Mouse (Mus musculus) MEL (cell line): ENCODE data around the gene Hoxd4. TPM values are rescaled to one million over a fixed set of nuclear protein-coding genes. Genes with fewer than 3 reads are reported as not detected.

Experiments used
- DNase-seq: peaks from one replicate; pipeline ENCODE4 v3.0.0; 2011; ENCODE audit warnings: low read depth, low spot score
- H3K27ac ChIP-seq: 2 replicates; pipeline ENCODE4 v1.5.1; 2012; ENCODE audit warnings: low read depth, mild to moderate bottlenecking, control low read depth, low read length, moderate library complexity; ENCODE audit not compliant: control insufficient read depth
- H3K27me3 ChIP-seq, 2 experiments: fragments of 150-350 bp in 1 of 2; sonication (generic) in 1 of 2; 2 replicates each; pipeline ENCODE4 v1.6.1; 2012; ENCODE audit warnings: low read length in 2 of 2, mild to moderate bottlenecking in 2 of 2, improper control_type of control experiment in 1 of 2, moderate library complexity in 1 of 2; ENCODE audit not compliant: insufficient read depth in 2 of 2, control insufficient read depth in 1 of 2
- H3K36me3 ChIP-seq, 2 experiments: 2 replicates each; pipeline ENCODE4 v1.6.1; 2012 to 2014; ENCODE audit warnings: low read length in 2 of 2, improper control_type of control experiment in 1 of 2, inconsistent platforms in 1 of 2, mild to moderate bottlenecking in 1 of 2; ENCODE audit not compliant: insufficient read depth in 2 of 2, control insufficient read depth in 1 of 2
- H3K4me1 ChIP-seq, 2 experiments: fragments of 150-350 bp in 1 of 2; sonication (generic) in 1 of 2; 2 replicates each; pipeline ENCODE4 v1.6.1; 2012; ENCODE audit warnings: low read length in 2 of 2, improper control_type of control experiment in 1 of 2, mild to moderate bottlenecking in 1 of 2; ENCODE audit not compliant: insufficient read depth in 2 of 2, control insufficient read depth in 1 of 2
- H3K4me3 ChIP-seq, 2 experiments: fragments of 150-350 bp in 1 of 2; sonication (generic) in 1 of 2; 2 replicates each; pipeline ENCODE4 v1.5.1; 2012; ENCODE audit warnings: low read depth in 2 of 2, low read length in 2 of 2, mild to moderate bottlenecking in 2 of 2, moderate library complexity in 2 of 2, control low read depth in 1 of 2, improper control_type of control experiment in 1 of 2; ENCODE audit not compliant: control insufficient read depth in 1 of 2, insufficient read depth in 1 of 2
- H3K79me2 ChIP-seq: 2 replicates; pipeline ENCODE4 v1.6.1; 2012; ENCODE audit warnings: mild to moderate bottlenecking, low read length, moderate library complexity; ENCODE audit not compliant: control insufficient read depth, poor library complexity, insufficient read depth
- H3K9ac ChIP-seq: 2 replicates; pipeline ENCODE4 v1.6.1; 2012; ENCODE audit warnings: low read depth, mild to moderate bottlenecking, control low read depth, low read length, moderate library complexity; ENCODE audit not compliant: control insufficient read depth, poor library complexity, severe bottlenecking
- H3K9me3 ChIP-seq: fragments of 150-350 bp; sonication (generic); replicated peaks from 2 replicates; pipeline ENCODE4 v1.6.1; 2012; ENCODE audit warnings: mild to moderate bottlenecking, low read length, improper control_type of control experiment, moderate library complexity; ENCODE audit not compliant: insufficient read depth
- CTCF ChIP-seq, 3 experiments: IDR thresholded peaks in 2 of 3; conservative IDR thresholded peaks in 1 of 3; 2 replicates each; pipeline ENCODE4 v1.5.1; 2011 to 2012; ENCODE audit warnings: low read length in 3 of 3, low read depth in 2 of 3, mild to moderate bottlenecking in 2 of 3, improper control_type of control experiment in 1 of 3, inconsistent platforms in 1 of 3, mixed read lengths in 1 of 3, moderate library complexity in 1 of 3; ENCODE audit not compliant: control insufficient read depth in 1 of 3, insufficient read depth in 1 of 3, poor library complexity in 1 of 3, severe bottlenecking in 1 of 3
- E2F4 ChIP-seq: IDR thresholded peaks from 2 replicates; pipeline ENCODE4 v1.6.1; 2011; ENCODE audit warnings: low read depth, low read length, improper control_type of control experiment, borderline replicate concordance
- EP300 ChIP-seq, 2 experiments: IDR thresholded peaks; 2 replicates each; pipeline ENCODE4 v1.6.1; 2011; ENCODE audit warnings: improper control_type of control experiment in 2 of 2, low read length in 2 of 2, low read depth in 1 of 2, mild to moderate bottlenecking in 1 of 2
- ETS1 ChIP-seq: IDR thresholded peaks from 2 replicates; pipeline ENCODE4 v1.6.1; 2012; ENCODE audit warnings: low read depth, mild to moderate bottlenecking, inconsistent platforms, low read length, improper control_type of control experiment, moderate library complexity
- GABPA ChIP-seq: IDR thresholded peaks from 2 replicates; pipeline ENCODE4 v1.6.1; 2012; ENCODE audit warnings: low read depth, mild to moderate bottlenecking, inconsistent platforms, low read length, improper control_type of control experiment, moderate library complexity
- MAFK ChIP-seq: IDR thresholded peaks from 2 replicates; pipeline ENCODE4 v1.6.1; 2011; ENCODE audit warnings: low read depth, mild to moderate bottlenecking, low read length, improper control_type of control experiment, borderline replicate concordance
- MAX ChIP-seq: IDR thresholded peaks from 2 replicates; pipeline ENCODE4 v1.6.1; 2011; ENCODE audit warnings: low read length, improper control_type of control experiment
- MAZ ChIP-seq: IDR thresholded peaks from 2 replicates; pipeline ENCODE4 v1.6.1; 2012; ENCODE audit warnings: low read depth, mild to moderate bottlenecking, inconsistent platforms, low read length, improper control_type of control experiment
- MEF2A ChIP-seq: IDR thresholded peaks from 2 replicates; pipeline ENCODE4 v1.6.1; 2014; ENCODE audit warnings: low read depth, mild to moderate bottlenecking, inconsistent platforms, low read length, improper control_type of control experiment; ENCODE audit not compliant: poor library complexity, insufficient replicate concordance, severe bottlenecking; ENCODE audit errors: extremely low read depth
- MXI1 ChIP-seq: IDR thresholded peaks from 2 replicates; pipeline ENCODE4 v1.6.1; 2011; ENCODE audit warnings: mild to moderate bottlenecking, low read depth, low read length, improper control_type of control experiment
- MYC ChIP-seq: IDR thresholded peaks from 2 replicates; pipeline ENCODE4 v1.6.1; 2011; ENCODE audit warnings: low read depth, mild to moderate bottlenecking, low read length, improper control_type of control experiment, moderate library complexity
- NELFE ChIP-seq: IDR thresholded peaks from 2 replicates; pipeline ENCODE4 v1.6.1; 2011; ENCODE audit warnings: low read depth, low read length, improper control_type of control experiment
- RAD21 ChIP-seq: IDR thresholded peaks from 2 replicates; pipeline ENCODE4 v1.6.1; 2011; ENCODE audit warnings: mild to moderate bottlenecking, low read depth, low read length, improper control_type of control experiment
- SIN3A ChIP-seq: IDR thresholded peaks from 2 replicates; pipeline ENCODE4 v1.6.1; 2012; ENCODE audit warnings: low read length, improper control_type of control experiment, inconsistent platforms
- SMC3 ChIP-seq: IDR thresholded peaks from 2 replicates; pipeline ENCODE4 v1.6.1; 2011; ENCODE audit warnings: low read depth, low read length, improper control_type of control experiment
- UBTF ChIP-seq: IDR thresholded peaks from 2 replicates; pipeline ENCODE4 v1.6.1; 2012; ENCODE audit warnings: low read depth, mild to moderate bottlenecking, inconsistent platforms, low read length, improper control_type of control experiment, moderate library complexity, borderline replicate concordance; ENCODE audit not compliant: insufficient read depth
- USF2 ChIP-seq, 2 experiments: IDR thresholded peaks; 2 replicates each; pipeline ENCODE4 v1.6.1; 2011 to 2012; ENCODE audit warnings: improper control_type of control experiment in 2 of 2, low read length in 2 of 2, borderline replicate concordance in 1 of 2, inconsistent platforms in 1 of 2, low read depth in 1 of 2, mild to moderate bottlenecking in 1 of 2; ENCODE audit not compliant: insufficient read depth in 1 of 2
- ZC3H11A ChIP-seq: IDR thresholded peaks from 2 replicates; pipeline ENCODE4 v1.6.1; 2012; ENCODE audit warnings: low read depth, mild to moderate bottlenecking, inconsistent platforms, low read length, improper control_type of control experiment
- ZMIZ1 ChIP-seq: IDR thresholded peaks from 2 replicates; pipeline ENCODE4 v1.6.1; 2012; ENCODE audit warnings: low read depth, mild to moderate bottlenecking, inconsistent platforms, low read length, improper control_type of control experiment, moderate library complexity
- ZNF384 ChIP-seq: IDR thresholded peaks from 2 replicates; pipeline ENCODE4 v1.6.1; 2012; ENCODE audit warnings: low read depth, mild to moderate bottlenecking, inconsistent platforms, low read length, improper control_type of control experiment
- polyA plus RNA-seq, 2 experiments: library from polyadenylated mRNA; stranded (reverse) in 1 of 2; unstranded in 1 of 2; fragments of >175 nt in 1 of 2; fragments of >200 nt in 1 of 2; gene quantifications; 2 replicates each; pipeline versions ENCODE4 v1.2.1 to v1.2.4; 2012; ENCODE audit warnings: low replicate concordance in 2 of 2, low read depth in 1 of 2; ENCODE audit not compliant: insufficient read length in 2 of 2, insufficient read depth in 1 of 2, missing spikeins in 1 of 2
- total RNA-seq: library from RNA; depleted of rRNA; stranded (reverse); fragments of 300-350 nt; gene quantifications from 2 replicates; pipeline ENCODE4 v1.2.3, GENCODE M21; 2012

Hoxd4 gene
- total and polyA plus RNA-seq, 3 experiments = not detected

DNA sequence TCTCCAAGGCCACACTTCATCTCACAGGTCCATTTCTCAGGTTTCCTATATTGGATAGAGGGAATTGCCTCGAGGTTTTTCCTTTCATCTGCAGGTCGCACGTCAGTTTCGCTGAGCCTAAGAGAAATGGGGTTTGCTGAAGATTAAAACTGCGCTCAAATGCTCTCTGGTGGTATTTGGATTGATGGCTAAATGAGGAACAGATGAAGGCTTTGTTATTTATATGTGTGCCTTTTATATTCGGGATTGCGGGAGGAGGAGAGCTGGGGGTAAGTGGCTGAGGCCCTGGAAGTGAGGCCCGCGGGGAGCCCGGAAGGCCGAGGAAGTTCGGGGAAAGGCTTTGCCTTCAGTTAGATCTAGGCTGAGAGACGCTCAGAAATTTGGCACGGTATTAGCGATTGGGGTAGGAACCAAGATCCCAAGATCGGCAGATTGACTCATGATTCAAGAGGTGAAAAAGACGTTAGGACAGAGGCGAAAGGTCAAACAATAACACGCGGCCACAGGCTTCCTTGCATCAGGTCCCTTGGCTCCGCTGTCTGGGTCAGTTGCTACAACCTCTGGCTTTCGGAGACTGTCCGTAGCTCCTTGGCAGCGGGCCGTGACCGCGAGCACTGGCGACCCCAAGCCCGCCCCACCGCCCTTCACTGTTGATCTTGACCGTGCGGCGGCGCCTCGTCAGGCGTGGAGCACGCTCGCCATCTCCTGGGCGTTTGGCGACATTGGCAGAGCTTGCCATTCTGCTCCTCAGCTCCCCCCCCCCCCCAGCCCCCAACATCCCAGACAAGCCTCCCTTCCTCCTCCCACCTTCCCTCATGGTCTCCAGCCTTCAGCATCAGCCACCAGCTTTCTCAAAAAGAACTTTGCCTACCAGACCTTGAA lies 39.0 kb upstream of the Hoxd4 start:
- no peaks in the 10 kb centered on the region for H3K79me2 ChIP-seq
- H3K9ac ChIP-seq = peak overlapping the region; percentile 54
- H3K27ac ChIP-seq = no peak overlapping the region
- DNase-seq = peak; percentile 84
- peak overlapping the region; percentile 54 to 69 for H3K4me3 ChIP-seq
- no peaks in the 10 kb centered on the region for H3K4me1 ChIP-seq
- no peaks in the 10 kb centered on the region for H3K36me3 ChIP-seq
- peaks cover under 1 to 3% of the 10 kb centered on the region in 2 experiments; a peak in 3 of 4 replicates for H3K27me3 ChIP-seq
- no peaks in the 10 kb centered on the region for H3K9me3 ChIP-seq
- TF ChIP-seq CTCF (IDR thresholded peaks at IDR 0.05 in 2 of 3, conservative IDR thresholded peaks at IDR 0.05 in 1 of 3; ENCODE audit: control insufficient read depth in 1 of 3, insufficient read depth in 1 of 3, low read depth in 2 of 3, low read length in 3 of 3, poor library complexity in 1 of 3, severe bottlenecking in 1 of 3) (peak in 2 of 3 experiments; percentile 70 to 96; a peak in 5 of 6 replicates), SMC3 (peak; percentile 66), E2F4 (no peak), ZMIZ1 (no peak), MAFK (no peak), ETS1 (no peak), MYC (no peak), RAD21 (peak; percentile 82), ZC3H11A (peak; percentile 67), ZNF384 (no peak), UBTF (no peak), USF2 (IDR thresholded peaks at IDR 0.05; ENCODE audit: borderline replicate concordance in 1 of 2, insufficient read depth in 1 of 2, low read depth in 1 of 2, low read length in 2 of 2) (no peak), EP300 (IDR thresholded peaks at IDR 0.05; ENCODE audit: low read depth in 1 of 2, low read length in 2 of 2) (no peak), MAX (no peak), MAZ (peak; percentile 64), NELFE (no peak), MXI1 (0 out of 2 replicates have a peak, but pooled peaks have one; percentile 19), SIN3A (no peak), MEF2A (no peak), GABPA (no peak)
